Mouse (Mus musculus) embryonic facial prominence, embryonic 11.5 days (tissue): ENCODE data around the gene Fam118b. TPM values are rescaled to one million over a fixed set of nuclear protein-coding genes. Genes with fewer than 3 reads are reported as not detected.

Source experiments
- ATAC-seq: fragments of 200-750 bp; cut with Nextera tagmentation; replicated peaks from 2 replicates; pipeline ENCODE4 v1.8.0; 2017; ENCODE audit warnings: low read depth; ENCODE audit not compliant: insufficient number of reproducible peaks, low FRiP score, low TSS enrichment
- DNase-seq: peaks from one replicate; pipeline ENCODE4 v3.0.0-alpha.2; 2015; ENCODE audit warnings: low spot score
- H3K27ac ChIP-seq: fragments of 300-500 bp; sonication (generic); replicated peaks from 2 replicates; pipeline ENCODE4 v1.5.1; 2014; ENCODE audit warnings: mild to moderate bottlenecking, low read depth, low read length, control low read depth
- H3K27me3 ChIP-seq: fragments of 300-500 bp; sonication (generic); 2 replicates; pipeline ENCODE4 v1.6.1; 2014; ENCODE audit warnings: mild to moderate bottlenecking, low read length, moderate library complexity, mixed read lengths; ENCODE audit not compliant: control insufficient read depth, insufficient read depth
- H3K36me3 ChIP-seq: fragments of 300-500 bp; sonication (generic); replicated peaks from 2 replicates; pipeline ENCODE4 v1.6.1; 2014; ENCODE audit warnings: low read depth, mild to moderate bottlenecking, low read length, moderate library complexity, mixed read lengths; ENCODE audit not compliant: control insufficient read depth, insufficient read depth
- H3K4me1 ChIP-seq: fragments of 300-500 bp; sonication (generic); 2 replicates; pipeline ENCODE4 v1.6.1; 2014; ENCODE audit warnings: low read length, mixed read lengths; ENCODE audit not compliant: control insufficient read depth, insufficient read depth
- H3K4me2 ChIP-seq: fragments of 300-500 bp; sonication (generic); 2 replicates; pipeline ENCODE4 v1.6.1; 2014; ENCODE audit warnings: low read depth, mild to moderate bottlenecking, control low read depth, low read length, moderate library complexity
- H3K4me3 ChIP-seq: fragments of 300-500 bp; sonication (generic); 2 replicates; pipeline ENCODE4 v1.5.1; 2014; ENCODE audit warnings: low read depth, low read length, control low read depth
- H3K9ac ChIP-seq: fragments of 300-500 bp; sonication (generic); replicated peaks from 2 replicates; pipeline ENCODE4 v1.6.1; 2014; ENCODE audit warnings: mild to moderate bottlenecking, control low read depth, low read length
- H3K9me3 ChIP-seq: fragments of 300-500 bp; sonication (generic); replicated peaks from 2 replicates; pipeline ENCODE4 v1.6.1; 2016; ENCODE audit warnings: mild to moderate bottlenecking, low read length, inconsistent platforms, mixed read lengths; ENCODE audit not compliant: control insufficient read depth
- WGBS: fragments of 180-500 bp; shearing (Covaris S2); extraction: QIAGEN DNeasy Blood & Tissue Kit; methylation state at CpG from one replicate; pipeline ENCODE4 v1.1.7; 2014; 5-methylcytosine and 5-hydroxymethylcytosine counted together
- polyA plus RNA-seq: library from polyadenylated mRNA; unstranded; fragments of >200 nt; fragmentation: Nextera tagmentation; extraction: Ambion mirVana; gene quantifications from 2 replicates; pipeline ENCODE4 v1.2.1, GENCODE M21; 2014

Gene Fam118b
- 69.8 and 75.0 TPM in 2 replicates for polyA plus RNA-seq

DNA sequence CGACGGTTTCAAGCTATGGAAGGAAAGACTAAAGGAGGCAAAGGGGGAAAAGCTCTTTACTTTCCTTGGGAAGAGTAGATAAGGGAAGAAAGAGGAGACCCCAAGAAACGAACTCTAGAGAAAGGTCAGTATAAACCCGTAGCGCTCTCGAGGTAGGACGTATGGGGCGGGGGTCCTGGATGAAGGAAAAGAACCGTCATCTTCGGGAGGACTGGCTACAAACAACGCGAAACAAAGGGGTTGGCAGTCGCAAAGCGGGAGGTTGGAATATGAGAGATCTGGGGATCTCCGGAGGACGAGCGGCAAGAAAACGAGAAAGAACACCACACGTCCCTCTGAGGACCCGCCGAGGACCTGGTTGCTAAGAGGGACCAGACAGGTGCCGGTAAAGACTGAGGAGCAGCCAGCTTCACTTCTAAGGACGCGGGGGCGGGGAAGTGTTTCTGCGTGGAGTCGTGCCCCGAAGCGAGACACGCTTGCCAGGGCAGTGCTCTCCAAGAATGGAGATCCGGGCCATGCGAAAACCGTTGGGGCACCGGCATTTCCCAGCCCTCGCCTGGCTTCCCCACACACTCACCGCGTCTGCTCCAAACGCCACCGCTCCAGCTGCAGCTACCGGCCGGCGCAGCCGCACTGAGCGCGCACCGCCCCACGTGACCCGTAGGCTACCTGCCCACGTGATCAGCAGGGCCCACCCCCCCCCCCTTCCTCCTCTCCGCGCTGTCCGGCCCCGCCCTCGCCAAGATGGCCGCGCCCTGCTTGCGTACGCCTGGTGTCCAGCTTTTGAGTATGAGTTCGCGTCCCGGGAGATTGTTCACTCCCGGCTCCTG is at the start of gene Fam118b, which contains the start of gene Rpusd4:
TSS of gene Fam118b (minus strand) at position 660 of the 830 bp plus-strand sequence.
TSS of gene Rpusd4 (plus strand) at position 720 of the 830 bp plus-strand sequence.
- Histone ChIP-seq H3K36me3 (no peaks in the 10 kb centered on the region; the same call in 1 of the 2 replicates), H3K4me1 (no peaks in the 10 kb centered on the region), H3K27ac (no peak within 1 kb of the TSS; the same call in 1 of the 2 replicates), H3K9me3 (no peaks in the 10 kb centered on the region), H3K4me2 (peak within 1 kb of the TSS; percentile 81), H3K4me3 (peak within 1 kb of the TSS; percentile 78), H3K27me3 (no peaks in the 10 kb centered on the region), H3K9ac (peak within 1 kb of the TSS; percentile 83)
- DNase-seq, result peak; percentile 94
- peak; percentile 95 for ATAC-seq
- WGBS, result under 1% methylated on average over 59 of the region's 62 CpGs

DNA sequence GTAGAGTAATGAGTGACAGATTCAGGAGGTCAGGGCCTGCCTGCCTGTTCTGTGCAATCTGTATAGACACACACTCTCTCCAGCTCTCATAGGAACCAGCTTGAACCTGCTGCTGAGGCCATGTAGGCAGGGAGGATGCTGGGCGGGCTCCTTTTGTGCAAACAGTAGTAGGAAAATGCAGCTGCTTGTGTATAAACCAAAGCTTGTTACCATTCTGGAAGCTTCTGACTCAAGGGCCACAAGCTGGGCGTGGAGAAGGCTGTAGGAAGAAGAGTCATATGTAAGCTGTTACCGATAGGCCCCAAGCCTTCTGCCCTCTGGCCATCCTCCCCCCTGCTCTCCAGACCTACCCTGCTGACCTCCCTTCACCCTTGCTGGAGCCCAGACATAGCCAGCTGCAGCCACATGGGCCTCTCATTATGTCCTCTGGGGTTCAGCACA is 49.2 kb upstream of the Fam118b start:
- no peak; the same call in 1 of the 2 replicates for ATAC-seq
- WGBS, result 32% methylated on average over 3 of the region's 3 CpGs
- Histone ChIP-seq H3K36me3 (no peaks in the 10 kb centered on the region), H3K4me2 (no peak overlapping the region), H3K4me3 (no peak overlapping the region), H3K4me1 (peaks cover 13% of the 10 kb centered on the region), H3K27ac (no peak overlapping the region; the same call in 1 of the 2 replicates), H3K9me3 (no peaks in the 10 kb centered on the region), H3K27me3 (no peaks in the 10 kb centered on the region; the same call in 1 of the 2 replicates), H3K9ac (no peak overlapping the region)
- no peak for DNase-seq

DNA sequence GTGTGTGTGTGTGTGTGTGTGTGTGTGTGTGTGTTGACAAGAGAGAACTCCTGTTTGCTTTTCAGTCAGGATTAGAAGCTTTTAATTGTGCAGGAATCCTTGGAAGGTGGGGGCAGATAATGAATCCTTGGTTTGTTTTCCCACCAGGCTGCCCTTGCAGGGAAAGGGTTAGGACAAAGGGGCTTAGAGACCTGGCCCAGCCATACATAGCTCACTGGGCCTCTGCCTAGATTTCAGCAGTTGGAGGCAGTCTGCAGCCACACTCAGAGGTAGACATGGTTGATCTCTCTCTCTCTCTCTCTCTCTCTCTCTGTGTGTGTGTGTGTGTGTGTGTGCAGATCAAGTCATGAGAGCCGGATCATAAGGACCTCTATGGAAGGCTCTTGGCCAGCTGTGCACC is 46.6 kb upstream of the Fam118b start:
- Histone ChIP-seq H3K4me1 (peaks cover 13% of the 10 kb centered on the region), H3K36me3 (no peaks in the 10 kb centered on the region), H3K9me3 (no peaks in the 10 kb centered on the region), H3K27me3 (no peaks in the 10 kb centered on the region; the same call in 1 of the 2 replicates), H3K4me3 (no peak overlapping the region), H3K27ac (no peak overlapping the region), H3K4me2 (no peak overlapping the region), H3K9ac (no peak overlapping the region)
- no peak for ATAC-seq
- no peak for DNase-seq
- 22% methylated on average over 1 of the region's 1 CpGs for WGBS

DNA sequence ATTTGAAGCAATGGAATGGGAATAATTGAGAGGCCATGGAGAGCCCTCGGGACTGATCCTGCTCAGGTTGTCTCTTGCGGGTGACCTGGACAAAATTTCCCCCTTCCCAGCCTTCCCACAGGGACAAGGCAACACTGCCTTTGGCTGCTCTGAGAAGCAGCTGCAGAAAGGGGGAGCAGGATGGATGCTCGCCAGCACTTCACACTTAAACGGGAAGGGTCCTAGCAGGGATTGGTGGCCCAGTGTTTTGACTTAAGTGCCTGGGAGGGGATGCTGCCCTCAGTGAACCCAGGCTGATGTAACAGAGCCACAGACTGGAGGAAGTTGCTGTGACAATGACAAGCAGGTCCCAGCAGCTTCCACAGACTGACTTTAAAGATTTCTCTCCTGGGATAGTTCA is 46.0 kb upstream of the Fam118b start:
- Histone ChIP-seq H3K9ac (no peak overlapping the region), H3K27ac (no peak overlapping the region)

DNA sequence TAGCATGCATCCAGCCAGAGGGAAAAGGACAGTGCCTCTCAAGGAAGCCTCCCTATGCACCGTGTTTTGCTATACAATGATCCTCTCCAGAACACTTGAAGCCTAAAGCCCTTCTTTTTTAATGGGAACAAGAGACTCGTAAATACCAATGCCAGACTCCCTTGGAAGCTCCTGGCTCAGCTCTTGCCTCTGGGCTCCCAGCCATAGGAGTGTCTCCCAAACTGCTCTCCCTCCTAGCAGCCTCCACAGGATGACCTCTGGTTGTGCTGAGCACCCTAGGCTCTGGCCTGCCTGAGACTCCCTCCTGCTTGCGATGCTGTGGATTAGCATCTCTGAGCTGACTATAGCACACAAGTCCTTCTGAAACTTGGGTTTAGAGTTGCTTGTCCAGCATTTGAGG is 44.9 kb upstream of the Fam118b start:
- Histone ChIP-seq H3K36me3 (no peaks in the 10 kb centered on the region), H3K9me3 (no peaks in the 10 kb centered on the region), H3K9ac (no peak overlapping the region), H3K27ac (no peak overlapping the region), H3K4me1 (peaks cover 6% of the 10 kb centered on the region), H3K4me3 (no peak overlapping the region), H3K4me2 (no peak overlapping the region), H3K27me3 (no peaks in the 10 kb centered on the region; the same call in 1 of the 2 replicates)
- 79% methylated on average over 3 of the region's 3 CpGs for WGBS
- DNase-seq (no peak), ATAC-seq (no peak)

More for the DNA sequence above, 46.0 kb upstream of the Fam118b start:
- H3K4me1 ChIP-seq, result peaks cover 11% of the 10 kb centered on the region
- no peak overlapping the region for H3K4me3 ChIP-seq
- WGBS, result 19% methylated on average over 4 of the region's 4 CpGs
- no peaks in the 10 kb centered on the region for H3K36me3 ChIP-seq
- H3K27me3 ChIP-seq, result no peaks in the 10 kb centered on the region; the same call in 1 of the 2 replicates
- no peak for ATAC-seq
- DNase-seq, result no peak
- no peak overlapping the region for H3K4me2 ChIP-seq
- no peaks in the 10 kb centered on the region for H3K9me3 ChIP-seq

DNA sequence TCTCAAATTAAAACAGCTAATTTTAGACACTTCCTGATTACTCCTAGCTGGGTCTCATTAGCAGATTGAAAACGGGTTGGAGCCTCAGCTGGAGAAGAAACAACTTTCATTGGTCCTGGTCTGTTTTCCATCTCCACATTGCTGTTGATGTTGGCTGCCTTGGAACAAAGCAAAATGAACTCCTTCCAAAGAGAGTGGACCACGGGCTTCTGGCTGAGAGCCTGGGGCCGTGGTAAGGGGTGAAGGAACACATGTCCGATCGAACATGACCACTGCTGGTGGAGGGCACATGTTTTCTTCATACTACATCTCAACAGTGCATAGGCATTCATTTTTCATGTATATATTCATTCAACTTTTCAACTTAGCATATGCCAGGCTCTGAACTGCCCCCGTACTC is 42.8 kb upstream of the Fam118b start:
- Histone ChIP-seq H3K27ac (no peak overlapping the region), H3K36me3 (no peaks in the 10 kb centered on the region), H3K4me1 (no peaks in the 10 kb centered on the region), H3K9ac (no peak overlapping the region), H3K9me3 (no peaks in the 10 kb centered on the region), H3K4me3 (no peak overlapping the region), H3K27me3 (no peaks in the 10 kb centered on the region), H3K4me2 (no peak overlapping the region)
- no peak for ATAC-seq
- no peak for DNase-seq
- 73% methylated on average over 6 of the region's 6 CpGs for whole genome bisulfite sequencing

DNA sequence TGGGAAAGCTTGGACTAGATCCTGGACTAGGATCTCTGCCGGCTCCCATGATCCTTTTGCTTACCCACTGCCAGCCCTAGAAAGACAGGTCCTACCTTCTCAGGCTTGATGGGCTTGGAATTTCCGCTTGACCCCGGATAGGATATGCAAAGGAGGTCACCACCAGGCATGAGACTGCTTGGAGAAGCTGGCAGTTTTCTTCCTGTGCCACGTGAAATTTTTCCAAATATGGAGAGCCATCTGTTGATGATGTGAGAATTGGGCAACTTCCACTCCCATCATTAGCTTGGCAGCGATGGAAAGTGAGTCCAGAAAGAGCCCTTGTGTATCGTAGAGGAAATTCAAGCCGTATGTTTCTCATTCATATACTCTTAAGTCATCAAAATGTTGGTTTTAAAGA is 39.9 kb upstream of the Fam118b start:
- Histone ChIP-seq H3K4me2 (no peak overlapping the region), H3K9ac (no peak overlapping the region), H3K4me3 (no peak overlapping the region), H3K36me3 (no peaks in the 10 kb centered on the region), H3K27me3 (no peaks in the 10 kb centered on the region), H3K4me1 (no peaks in the 10 kb centered on the region), H3K9me3 (no peaks in the 10 kb centered on the region), H3K27ac (no peak overlapping the region)
- 62% methylated on average over 7 of the region's 7 CpGs for WGBS
- ATAC-seq (no peak), DNase-seq (no peak)

DNA sequence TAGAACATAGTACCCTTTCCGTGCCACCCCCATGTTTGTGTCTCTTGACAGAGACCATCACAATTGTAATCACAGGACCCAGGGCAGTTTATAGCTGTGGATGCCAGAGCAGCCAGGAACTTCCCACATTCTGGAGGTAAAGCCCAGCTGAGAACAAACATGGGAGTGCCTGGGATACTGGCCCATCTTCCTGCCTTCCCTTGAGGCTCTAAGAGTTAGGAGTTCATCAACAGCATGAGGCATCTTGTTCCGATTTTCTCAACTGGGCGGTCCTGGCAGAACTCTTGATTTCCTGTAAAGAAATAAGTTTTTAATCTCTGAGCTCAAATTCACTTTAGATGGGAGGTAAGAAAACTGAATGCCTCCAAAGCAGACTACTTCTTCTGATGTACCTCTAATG is 34.6 kb upstream of the Fam118b start:
- Histone ChIP-seq H3K9ac (no peak overlapping the region), H3K36me3 (no peaks in the 10 kb centered on the region), H3K27me3 (no peaks in the 10 kb centered on the region), H3K27ac (no peak overlapping the region), H3K4me3 (no peak overlapping the region), H3K4me2 (no peak overlapping the region), H3K4me1 (no peaks in the 10 kb centered on the region), H3K9me3 (no peaks in the 10 kb centered on the region)
- no peak for DNase-seq
- 83% methylated on average over 3 of the region's 3 CpGs for WGBS
- ATAC-seq, result no peak
